Mouse (Mus musculus) telencephalon, adult 2 months (tissue): ENCODE results near the gene Secisbp2l.
A peak's percentile ranks its signal among the peaks of the same experiment; 100 is the strongest.

Experiments
- DNase-seq: peaks from one replicate; pipeline ENCODE4 v3.0.0-alpha.2; 2011; ENCODE audit warnings: low read depth, low spot score

The Secisbp2l gene

DNA sequence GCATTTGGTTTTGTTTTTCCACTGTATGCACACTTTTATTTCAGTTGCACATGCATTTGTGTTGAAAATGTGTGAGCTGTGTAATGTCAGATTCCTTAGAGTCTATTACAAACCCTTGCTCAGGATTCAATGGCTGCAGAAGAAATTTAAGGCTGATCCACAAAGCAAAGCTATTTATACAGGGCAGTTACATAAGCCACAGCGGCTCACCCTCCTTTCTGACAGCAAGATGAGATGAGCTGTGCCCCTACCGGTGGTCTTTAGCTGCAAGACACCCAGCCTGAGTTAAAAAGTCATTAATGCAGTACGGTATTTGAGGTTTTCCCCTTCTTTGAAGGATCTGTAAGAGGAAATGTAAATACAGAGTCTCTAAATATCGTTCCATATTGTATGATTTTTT lies 1.2 kb upstream of the Secisbp2l start:
- no peak for DNase-seq

DNA sequence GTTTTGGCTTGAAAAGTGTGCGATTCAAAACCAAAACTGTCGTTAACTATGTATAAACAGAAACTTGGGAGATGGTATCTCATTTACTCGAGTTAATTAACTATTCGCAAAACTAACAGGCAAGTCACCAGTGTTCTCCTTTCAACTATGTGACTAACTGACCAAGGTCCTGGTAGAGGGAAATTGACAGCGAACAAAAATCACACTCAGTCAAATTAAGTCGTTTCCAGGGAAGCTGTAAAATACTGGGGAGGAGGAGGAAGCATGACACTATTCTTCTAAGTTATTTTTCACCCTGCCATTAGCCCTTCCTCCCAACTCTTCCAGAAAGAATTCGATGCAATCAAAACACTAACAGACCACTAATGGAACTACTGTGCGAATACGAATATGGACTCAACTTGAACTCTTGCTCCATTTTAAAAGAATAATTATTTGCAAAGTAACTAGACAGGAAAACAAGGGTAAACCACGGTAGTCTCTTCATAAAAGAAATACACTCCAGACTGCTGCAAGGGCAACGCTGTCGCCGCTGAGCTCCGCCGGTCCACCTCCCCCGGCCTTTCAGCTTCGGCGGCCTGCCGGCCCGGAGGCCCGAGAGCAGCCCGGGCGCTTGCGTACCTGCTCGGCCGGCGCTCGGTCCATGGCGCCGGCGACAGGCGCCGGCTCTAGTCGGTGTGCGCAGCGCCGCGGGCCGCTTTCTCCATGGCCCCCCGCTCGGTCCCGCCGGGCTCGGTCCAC lies 522 bp downstream of the Secisbp2l start:
- no peak for DNase-seq

- DNase-seq = no peak
Measured at GRCm38 (mm10) chr2:125781006-125781405, 1.7 kb downstream of the Secisbp2l start.

DNA sequence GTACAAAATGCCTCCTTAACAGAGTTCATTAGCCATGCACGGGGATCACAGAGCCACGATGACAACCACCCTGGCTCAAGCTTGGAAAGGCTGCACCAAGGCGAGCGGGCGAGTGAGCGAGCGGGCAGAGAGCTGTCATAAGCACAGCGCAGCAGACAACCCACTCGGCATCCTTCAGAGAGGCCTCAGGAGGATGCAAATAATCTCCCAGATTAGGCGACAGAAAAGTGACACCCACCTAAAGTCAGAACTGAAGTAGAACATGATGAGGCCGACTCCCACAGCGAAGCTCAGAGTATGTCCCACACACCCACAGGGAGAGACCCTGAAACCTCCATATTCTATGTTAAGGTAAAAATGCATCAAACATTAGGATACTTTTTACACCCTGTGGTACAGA lies 4.3 kb downstream of the Secisbp2l start:
- DNase-seq = no peak

- DNase-seq = no peak
Measured at GRCm38 (mm10) chr2:125777018-125777417, 5.7 kb downstream of the Secisbp2l start.

GRCm38 (mm10) chr2:125775661-125776060 lies 7.0 kb downstream of the Secisbp2l start:
- DNase-seq = no peak

GRCm38 (mm10) chr2:125774846-125775245 lies 7.8 kb downstream of the Secisbp2l start:
- no peak for DNase-seq

DNA sequence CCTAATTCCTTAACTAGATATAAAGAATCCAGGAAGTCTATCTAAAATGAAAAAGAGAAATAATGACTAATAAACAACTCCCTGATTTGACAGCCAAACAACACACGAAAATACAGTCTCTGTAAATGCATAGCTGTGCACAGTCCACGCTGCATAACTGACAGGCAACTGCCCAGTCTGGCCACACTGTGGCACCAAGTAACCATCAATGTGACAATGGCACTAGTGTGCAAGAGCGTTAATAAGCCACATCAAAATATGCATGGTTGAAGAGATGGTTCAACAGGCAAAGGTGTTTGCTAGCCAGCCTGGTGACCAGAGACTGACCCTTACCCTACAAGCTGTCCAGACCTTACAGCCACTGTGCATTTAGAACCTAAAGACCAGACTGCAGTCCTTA lies 17.6 kb downstream of the Secisbp2l start:
- no peak for DNase-seq

DNA sequence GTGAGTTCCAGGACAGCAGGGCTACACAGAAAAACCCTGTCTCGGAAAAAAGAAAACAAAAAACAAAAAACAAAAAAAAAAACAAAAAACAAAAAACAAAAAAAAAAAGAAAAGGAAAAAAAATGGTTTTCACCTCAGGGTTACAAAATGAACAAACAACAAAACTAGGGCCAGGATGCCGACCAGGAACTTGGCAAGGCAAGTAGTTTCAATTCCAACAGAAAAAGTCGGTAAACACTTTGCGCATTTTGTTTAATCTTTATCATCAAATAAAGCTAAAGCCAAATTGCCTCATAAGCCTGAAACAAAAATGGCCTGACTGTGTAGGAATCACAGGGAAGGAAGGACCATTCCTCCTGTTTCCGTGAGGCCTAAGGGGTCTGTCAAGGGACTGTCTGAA lies 18.1 kb downstream of the Secisbp2l start:
- DNase-seq = no peak

DNA sequence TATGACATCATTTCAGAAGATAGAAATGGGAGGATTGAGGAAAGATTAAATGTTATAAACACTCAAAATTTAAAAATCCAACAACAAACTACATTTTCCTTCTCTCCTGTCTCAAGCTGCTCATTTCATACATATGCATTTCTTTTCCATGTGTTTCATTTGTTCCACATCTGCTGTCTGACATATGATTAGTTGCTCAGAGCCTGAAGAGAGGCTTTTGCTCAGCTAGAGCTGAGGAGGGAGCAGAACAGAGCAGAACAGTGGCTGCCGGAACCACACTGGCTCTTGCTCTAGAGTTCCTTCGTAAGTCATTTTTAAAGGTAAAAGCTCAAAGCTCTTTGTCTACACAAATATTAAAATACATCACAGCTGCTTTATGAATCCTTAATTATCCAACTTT lies 33.3 kb downstream of the Secisbp2l start:
- DNase-seq = no peak

- DNase-seq = no peak
Measured at GRCm38 (mm10) chr2:125739338-125739737, 43.3 kb downstream of the Secisbp2l start.

DNA sequence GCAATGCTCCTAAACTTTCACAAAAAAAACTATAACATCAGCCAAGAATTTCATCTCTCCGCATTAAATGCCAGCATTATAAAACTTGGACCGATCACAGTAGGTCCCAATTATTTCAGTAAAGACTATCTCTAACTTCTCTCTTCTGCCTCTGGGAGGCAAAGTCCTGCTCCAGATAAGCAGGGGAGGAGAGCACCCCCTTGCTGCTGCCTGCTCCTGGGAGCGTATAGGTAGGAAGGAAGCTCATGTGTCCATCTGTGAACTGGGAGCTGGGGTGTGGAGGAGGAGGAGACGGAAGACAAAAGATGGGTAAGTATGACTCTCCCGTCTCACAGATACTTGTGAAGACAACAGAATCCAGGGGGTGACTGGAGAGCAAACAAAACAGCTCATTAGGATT lies 44.0 kb downstream of the Secisbp2l start:
- DNase-seq = no peak

DNA sequence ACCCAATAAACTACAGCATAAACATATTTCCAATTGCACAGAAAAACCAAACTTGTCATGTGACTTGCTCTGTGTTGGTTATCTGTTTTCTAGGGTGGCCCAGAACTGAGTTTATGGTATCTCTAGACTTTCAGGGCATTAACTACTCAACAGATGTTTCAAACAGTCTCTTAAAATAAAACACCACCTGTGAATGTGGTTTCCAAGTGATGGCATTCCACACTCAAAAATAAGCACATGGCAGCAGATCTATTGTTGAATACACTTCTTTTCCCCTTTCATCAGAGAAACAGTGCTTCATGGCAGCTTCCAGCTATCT lies 46.7 kb downstream of the Secisbp2l start:
- DNase-seq = no peak

DNA sequence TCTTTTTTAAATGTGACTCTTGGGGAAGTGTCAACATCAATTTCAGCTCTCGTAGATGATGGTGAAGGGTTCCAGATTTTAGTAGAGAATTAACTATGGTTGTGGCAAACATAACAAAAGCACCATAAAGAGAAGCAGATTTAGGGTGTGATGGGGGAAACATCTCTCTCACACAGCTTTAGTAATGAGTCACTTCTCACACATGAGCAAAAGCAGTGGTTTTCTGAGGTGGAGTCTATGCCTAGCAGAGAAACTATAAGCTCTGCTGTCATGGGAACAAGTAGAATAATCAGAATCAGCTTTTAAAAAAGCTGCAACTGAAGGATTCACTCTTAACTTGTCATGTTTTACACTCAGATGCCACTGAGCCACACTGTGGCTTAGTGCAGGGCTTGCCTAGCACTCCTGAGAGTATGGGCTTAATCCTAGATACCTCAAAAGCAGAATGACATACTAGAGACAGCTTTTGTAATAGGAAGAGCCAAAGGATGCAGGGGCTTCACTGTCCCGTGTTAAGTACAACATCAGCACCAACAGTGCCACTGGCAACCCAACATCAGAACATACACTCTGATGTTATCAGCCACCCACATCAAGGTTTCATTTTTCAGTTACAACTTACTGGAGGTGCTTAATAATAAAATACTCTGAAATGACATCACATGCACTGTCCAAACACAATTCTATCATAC lies 47.2 kb downstream of the Secisbp2l start:
- DNase-seq = peak; percentile 34

DNA sequence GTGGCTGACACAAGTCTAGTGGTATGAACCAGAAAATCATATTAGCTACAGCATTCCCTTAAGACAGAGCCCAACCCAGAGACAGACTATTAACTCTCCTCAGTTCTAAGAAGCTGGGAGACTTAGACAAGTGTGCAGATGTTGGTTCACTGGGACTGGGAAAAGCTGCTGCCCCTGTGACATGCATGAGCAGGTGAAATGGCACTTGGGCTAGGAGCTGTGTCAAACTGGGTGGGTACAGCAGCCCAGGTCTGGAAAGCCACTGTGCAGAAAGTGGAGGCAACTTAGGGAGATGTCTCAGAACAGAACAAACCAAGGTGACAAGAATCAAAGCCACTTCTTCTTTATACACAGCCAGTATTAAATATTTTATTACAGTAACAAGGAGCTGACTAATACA lies 47.9 kb downstream of the Secisbp2l start:
- no peak for DNase-seq

- peak; percentile 80 for DNase-seq
Measured at GRCm38 (mm10) chr2:125731763-125732560, 50.7 kb downstream of the Secisbp2l start.

GRCm38 (mm10) chr2:125724546-125725114 lies 58.0 kb downstream of the Secisbp2l start:
- DNase-seq = no peak

GRCm38 (mm10) chr2:125724086-125724430 lies 58.6 kb downstream of the Secisbp2l start, which contains the start of gene Shc4:
Gene Shc4 (minus strand): TSS chr2:125724148.
- DNase-seq = peak; percentile 18

DNA sequence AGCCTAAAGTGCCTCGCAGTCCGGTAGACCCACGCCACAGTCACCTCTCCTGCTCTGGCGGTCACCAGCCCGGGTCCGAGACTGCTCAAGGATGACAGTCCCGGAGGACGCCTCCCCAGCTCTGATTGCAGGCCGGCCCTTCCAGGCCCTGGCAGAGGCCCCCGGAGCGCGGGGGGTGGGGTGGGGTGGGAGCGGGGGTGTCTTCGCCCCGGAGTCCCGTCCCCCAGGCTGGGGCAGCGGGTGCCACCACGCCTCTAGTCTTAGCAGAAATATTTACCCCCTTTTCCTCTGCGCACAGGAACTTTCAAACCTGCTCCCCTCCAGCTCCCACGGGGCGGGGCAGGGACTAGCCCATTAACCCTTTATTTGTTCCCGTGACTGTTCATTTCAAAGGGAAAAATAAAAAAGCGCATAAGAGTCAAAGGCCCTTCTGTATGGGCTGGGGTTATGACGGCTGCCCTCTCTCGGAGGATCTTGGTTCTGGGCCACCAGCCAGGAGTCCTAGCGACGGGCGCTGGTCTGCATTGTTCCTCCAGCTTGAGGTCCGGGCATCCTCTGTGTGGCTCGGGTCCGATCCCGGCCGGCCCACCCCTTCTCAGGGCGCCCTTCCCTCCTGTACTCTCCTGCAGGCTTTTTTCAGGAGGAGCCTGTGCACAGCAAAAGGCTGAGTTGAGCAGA lies 59.1 kb downstream of the Secisbp2l start:
- no peak for DNase-seq

- no peak for DNase-seq
Measured at GRCm38 (mm10) chr2:125723086-125723407, 59.6 kb downstream of the Secisbp2l start.

- DNase-seq = no peak
Measured at GRCm38 (mm10) chr2:125716599-125716998, 66.1 kb downstream of the Secisbp2l start.

DNA sequence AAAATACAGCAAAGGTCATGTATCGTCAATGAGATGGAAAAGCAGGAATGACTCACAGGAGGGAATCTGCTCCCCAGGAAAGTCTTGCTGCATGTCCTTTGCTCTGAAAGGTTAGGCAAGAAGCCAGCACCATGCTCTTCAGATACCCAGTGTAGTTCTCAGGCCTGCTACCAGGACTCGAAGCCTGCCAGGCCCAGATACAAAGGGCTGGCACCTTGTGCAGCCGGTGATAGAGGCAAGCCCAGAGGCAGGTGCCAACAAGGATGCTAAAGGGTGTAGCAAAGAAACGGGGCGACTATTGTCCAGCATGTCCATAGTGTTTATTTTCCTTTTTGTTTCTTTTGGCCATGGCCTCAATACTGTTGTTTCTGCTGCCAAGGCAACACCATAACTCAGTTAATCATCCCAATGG lies 76.2 kb downstream of the Secisbp2l start:
- DNase-seq = no peak
